ENCODE assay signal across 11 mouse cellular contexts in the genomic region with DNA sequence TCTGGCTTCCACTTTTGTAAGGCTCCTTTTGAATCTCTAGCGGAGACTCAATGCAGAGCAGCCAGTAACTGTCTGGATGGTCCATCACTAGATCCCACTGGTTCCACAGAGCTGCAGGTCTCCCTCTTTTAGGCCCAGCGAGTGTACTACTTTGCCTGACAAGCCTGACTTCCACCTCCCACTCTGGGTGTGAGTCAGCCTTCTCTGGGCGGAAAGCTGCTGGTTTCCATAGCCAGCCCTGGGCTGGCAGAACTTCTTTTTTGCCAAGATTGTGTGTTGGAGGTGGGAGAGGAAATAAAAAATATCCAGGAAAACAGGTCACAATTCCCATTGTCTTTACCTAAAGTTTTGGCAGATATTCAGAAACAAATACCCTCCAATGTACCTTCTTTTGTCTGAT. TPM values are rescaled to one million over a fixed set of nuclear protein-coding genes. Genes with fewer than 3 reads are reported as not detected.
DNase-seq lines count a peak whose midpoint lies in the region; ATAC-seq and TF ChIP-seq lines count a peak whose summit lies in the region.
"Had no signal": no experiment of that assay in that cellular context is flagged by ENCODE, and none has a peak within 500 bp of the region (broad histone marks: within the 10 kb centered on the region; RNA-seq: fewer than 3 reads in every experiment).

No protein-coding gene starts in this region.

- no peak overlapping the region for H3K4me3 ChIP-seq in heart, embryonic 15.5 days
- H3K4me3 ChIP-seq in kidney, postnatal 0 days (replicated peaks; ENCODE audit: low read depth, low read length), result no peak overlapping the region
- H3K4me3 ChIP-seq: myocyte had no signal

- H3K9ac ChIP-seq in heart, embryonic 15.5 days, result no peak overlapping the region
- no peak overlapping the region for H3K9ac ChIP-seq in kidney, postnatal 0 days (ENCODE audit: low read depth, low read length)

- intact Hi-C loops in heart, postnatal 10 days (cut with DNase I), result no loop called here

- WGBS in heart, embryonic 15.5 days, result 63% methylated on average over 3 of the region's 3 CpGs
- 80% methylated on average over 3 of the region's 3 CpGs for WGBS in kidney, postnatal 0 days

- no peaks in the 10 kb centered on the region for H3K4me1 ChIP-seq in heart, embryonic 15.5 days (replicated peaks)
- no peaks in the 10 kb centered on the region for H3K4me1 ChIP-seq in kidney, postnatal 0 days (replicated peaks; ENCODE audit: insufficient read depth, low read length)

- no peak for TF ChIP-seq CTCF in kidney, postnatal 0 days (IDR thresholded peaks at IDR 0.05; ENCODE audit: low read depth)

- DNase-seq in heart, postnatal 10 days, result no peak
- peak; percentile 66 to 74 for DNase-seq in right cerebral cortex, adult 2 months (ENCODE audit: low spot score in 2 of 2)
- DNase-seq in right cerebral cortex, postnatal 4 days, result no peak
- DNase-seq in kidney, postnatal 0 days (ENCODE audit: low spot score), result peak; percentile 36
- DNase-seq in right cerebral cortex, postnatal 36 days (ENCODE audit: low spot score in 2 of 2), result peak; percentile 56 to 71
- DNase-seq in c-Kit-positive CD71-positive TER-119-positive erythroid progenitor cells, embryonic 14.5 days (ENCODE audit: low spot score), result no peak
- no peak for DNase-seq in embryo, embryonic 10 days (ENCODE audit: low spot score)

- H3K27ac ChIP-seq in heart, embryonic 15.5 days, result peak overlapping the region; percentile 62
- peak overlapping the region; percentile 54; the same call in 1 of the 2 replicates for H3K27ac ChIP-seq in kidney, postnatal 0 days

- no peaks in the 10 kb centered on the region for H3K9me3 ChIP-seq in heart, embryonic 15.5 days (replicated peaks)
- no peaks in the 10 kb centered on the region for H3K9me3 ChIP-seq in kidney, postnatal 0 days (replicated peaks; ENCODE audit: low read length)
- H3K9me3 ChIP-seq: G1E had no signal

- no peaks in the 10 kb centered on the region for H3K27me3 ChIP-seq in heart, embryonic 15.5 days
- no peaks in the 10 kb centered on the region for H3K27me3 ChIP-seq in kidney, postnatal 0 days (ENCODE audit: insufficient read depth, low read length)

- no peak overlapping the region for H3K4me2 ChIP-seq in heart, embryonic 15.5 days
- H3K4me2 ChIP-seq in kidney, postnatal 0 days (ENCODE audit: low read length), result no peak overlapping the region

- ATAC-seq in heart, embryonic 15.5 days (replicated peaks; ENCODE audit: insufficient number of reproducible peaks, insufficient read depth, low FRiP score, low read depth), result no peak
- no peak for ATAC-seq in kidney, postnatal 0 days (replicated peaks; ENCODE audit: low FRiP score, low read depth)
- ATAC-seq: inflammation-experienced regulatory T-cells, adult 6 months had no signal

- no peaks in the 10 kb centered on the region for H3K36me3 ChIP-seq in heart, embryonic 15.5 days
- H3K36me3 ChIP-seq in kidney, postnatal 0 days (ENCODE audit: insufficient read depth, low read length), result no peaks in the 10 kb centered on the region
- H3K36me3 ChIP-seq: G1E had no signal

RNA-seq across cellular contexts. Expression of a gene that starts 17.9 kb away (rescaled TPM):
- 8.9 and 12.8 TPM in 2 replicates for polyA plus RNA-seq in heart, embryonic 15.5 days (2015; fragmentation: Nextera tagmentation; extraction: Ambion mirVana)
- 10 to 100 TPM; 33.4 to 42.2 TPM for total RNA-seq in heart, postnatal 10 days (2021)
- polyA plus RNA-seq in kidney, postnatal 0 days (2015; fragmentation: Nextera tagmentation; extraction: Ambion mirVana), result 8.5 and 9.1 TPM in 2 replicates
- polyA plus RNA-seq: G1E had no signal

RNA-seq across cellular contexts. Expression of a gene that starts 18.1 kb away (rescaled TPM):
- 9.6 TPM in 2 replicates for polyA plus RNA-seq in heart, embryonic 15.5 days (2015; fragmentation: Nextera tagmentation; extraction: Ambion mirVana)
- total RNA-seq in heart, postnatal 10 days (2021), result 1 to 10 TPM; 8.9 to 9.3 TPM
- polyA plus RNA-seq in kidney, postnatal 0 days (2015; fragmentation: Nextera tagmentation; extraction: Ambion mirVana), result 9.3 and 11.0 TPM in 2 replicates

RNA-seq across cellular contexts. Expression of a gene that starts 41.8 kb away (rescaled TPM):
- 41.3 and 55.2 TPM in 2 replicates for polyA plus RNA-seq in heart, embryonic 15.5 days (2015; fragmentation: Nextera tagmentation; extraction: Ambion mirVana)
- 10 to 100 TPM; 15.6 to 19.6 TPM for total RNA-seq in heart, postnatal 10 days (2021)
- polyA plus RNA-seq in kidney, postnatal 0 days (2015; fragmentation: Nextera tagmentation; extraction: Ambion mirVana), result 28.4 and 33.4 TPM in 2 replicates

Comparison
In these comparisons a context has a peak if more than half of its experiments do, and no peak if none do; other contexts are left out.
1. DNase-seq: peak in right cerebral cortex, adult 2 months (2 of 2), kidney, postnatal 0 days (single experiment) and right cerebral cortex, postnatal 36 days (2 of 2); none in heart, postnatal 10 days (0 of 2), right cerebral cortex, postnatal 4 days (single experiment), c-Kit-positive CD71-positive TER-119-positive erythroid progenitor cells, embryonic 14.5 days (single experiment) and embryo, embryonic 10 days (single experiment).